Mouse (Mus musculus) left cerebral cortex, postnatal 25 days (tissue): ENCODE results near the gene Fcnb. TPM values are rescaled to one million over a fixed set of nuclear protein-coding genes. Genes with fewer than 3 reads are reported as not detected.
A peak's percentile ranks its signal among the peaks of the same experiment; 100 is the strongest.

Experiments used
- DNase-seq, 2 experiments: peaks; one replicate each; pipeline ENCODE4 v3.0.0; 2022; ENCODE audit warnings: low spot score in 2 of 2, mixed read lengths in 1 of 2
- intact Hi-C: fragments of 180-260 bp; cut with DNase I; formaldehyde crosslinking; loops from one replicate; pipeline ENCODE4 v1.15.1; 2025
- total RNA-seq, 2 experiments: library from RNA; stranded (reverse); gene quantifications; 2 replicates each; pipeline ENCODE4 v1.2.3; 2021

Fcnb gene
- total RNA-seq, 2 experiments from 2014 or later: not detected

GRCm38 (mm10) chr2:28090299-28091008, 5.8 kb upstream of the Fcnb start:
- no peak for DNase-seq
- intact Hi-C loops: no loop called here

GRCm38 (mm10) chr2:28089095-28089494, 4.4 kb upstream of the Fcnb start:
- intact Hi-C loops: no loop called here
- DNase-seq: no peak

DNA sequence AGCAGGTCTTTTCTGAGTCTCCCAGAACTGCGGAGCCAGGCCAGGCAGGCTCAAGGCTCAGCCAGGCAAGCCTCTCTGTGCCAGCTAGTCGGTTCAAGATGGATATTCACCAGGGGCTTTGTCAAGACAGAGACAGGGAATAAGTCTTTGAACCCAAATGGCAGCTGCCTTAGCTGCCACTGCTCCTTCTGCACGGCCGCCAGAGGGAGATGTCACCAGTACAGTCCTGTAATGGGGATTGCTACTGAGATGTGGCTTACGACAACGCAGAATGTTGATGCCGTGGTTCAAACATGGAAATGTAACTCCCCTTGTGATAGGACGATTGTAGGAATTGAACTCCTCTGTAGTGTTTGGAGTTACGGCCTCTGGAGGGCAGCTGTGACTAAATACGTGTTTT, 1.4 kb upstream of the Fcnb start:
- DNase-seq: no peak
- intact Hi-C loops: no loop called here

DNA sequence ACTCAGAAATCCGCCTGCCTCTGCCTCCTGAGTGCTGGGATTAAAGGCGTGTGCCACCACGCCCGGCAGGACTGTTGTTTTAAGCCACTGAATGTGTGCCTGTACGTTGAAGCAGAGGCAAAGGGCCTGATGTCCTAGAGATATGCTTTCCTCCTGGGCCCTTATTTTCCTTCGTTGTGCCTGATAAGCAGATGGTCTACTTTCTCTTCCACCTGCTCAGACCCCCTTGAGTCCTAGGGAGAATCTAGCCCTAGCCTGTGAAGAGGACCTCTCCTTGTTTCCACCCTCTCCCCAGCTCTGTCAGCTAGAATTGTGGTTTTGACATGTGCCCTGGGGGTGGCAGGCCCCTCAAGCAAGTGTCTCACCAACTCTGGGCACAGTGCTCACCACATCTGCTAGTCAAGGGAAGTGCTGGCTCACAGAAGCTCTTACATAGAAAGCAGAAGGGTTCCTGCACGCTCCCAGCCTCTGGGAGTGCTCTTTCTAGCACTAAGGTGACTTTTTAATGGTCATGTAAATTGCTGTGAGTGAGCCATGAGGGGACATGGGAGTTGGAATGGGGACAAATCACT, 9.0 kb downstream of the Fcnb start:
- no peak for DNase-seq
- intact Hi-C loops: no loop called here

GRCm38 (mm10) chr2:28068537-28068878, 16.2 kb downstream of the Fcnb start:
- intact Hi-C loops: loop anchor here (1.0 to 10.0 kb wide), 6 partner anchors 32 to 345 kb away; no protein-coding TSS in a partner anchor

GRCm38 (mm10) chr2:28067821-28068536, 16.7 kb downstream of the Fcnb start:
- intact Hi-C loops: loop anchor here (1.0 to 10.0 kb wide), 7 partner anchors 32 to 345 kb away; no protein-coding TSS in a partner anchor
- DNase-seq: peak; percentile 8 to 25

More at GRCm38 (mm10) chr2:28068537-28068878, 16.2 kb downstream of the Fcnb start:
- DNase-seq: peak; percentile 89 to 99

GRCm38 (mm10) chr2:28067175-28067574, 17.5 kb downstream of the Fcnb start:
- peak; percentile 55 to 94 for DNase-seq
- intact Hi-C loops: loop anchor here (1.0 to 10.0 kb wide), 4 partner anchors 57 to 310 kb away; no protein-coding TSS in a partner anchor

- intact Hi-C loops: loop anchor here (1.0 to 10.0 kb wide), 4 partner anchors 58 to 311 kb away; no protein-coding TSS in a partner anchor
- peak in 1 of 2 experiments; percentile 54 for DNase-seq
Measured at GRCm38 (mm10) chr2:28066686-28067085, 18.0 kb downstream of the Fcnb start.

- no peak for DNase-seq
- intact Hi-C loops: loop anchor here (5.0 to 10.0 kb wide), 3 partner anchors 240 to 312 kb away; no protein-coding TSS in a partner anchor
Measured at GRCm38 (mm10) chr2:28065081-28065651, 19.5 kb downstream of the Fcnb start.

DNA sequence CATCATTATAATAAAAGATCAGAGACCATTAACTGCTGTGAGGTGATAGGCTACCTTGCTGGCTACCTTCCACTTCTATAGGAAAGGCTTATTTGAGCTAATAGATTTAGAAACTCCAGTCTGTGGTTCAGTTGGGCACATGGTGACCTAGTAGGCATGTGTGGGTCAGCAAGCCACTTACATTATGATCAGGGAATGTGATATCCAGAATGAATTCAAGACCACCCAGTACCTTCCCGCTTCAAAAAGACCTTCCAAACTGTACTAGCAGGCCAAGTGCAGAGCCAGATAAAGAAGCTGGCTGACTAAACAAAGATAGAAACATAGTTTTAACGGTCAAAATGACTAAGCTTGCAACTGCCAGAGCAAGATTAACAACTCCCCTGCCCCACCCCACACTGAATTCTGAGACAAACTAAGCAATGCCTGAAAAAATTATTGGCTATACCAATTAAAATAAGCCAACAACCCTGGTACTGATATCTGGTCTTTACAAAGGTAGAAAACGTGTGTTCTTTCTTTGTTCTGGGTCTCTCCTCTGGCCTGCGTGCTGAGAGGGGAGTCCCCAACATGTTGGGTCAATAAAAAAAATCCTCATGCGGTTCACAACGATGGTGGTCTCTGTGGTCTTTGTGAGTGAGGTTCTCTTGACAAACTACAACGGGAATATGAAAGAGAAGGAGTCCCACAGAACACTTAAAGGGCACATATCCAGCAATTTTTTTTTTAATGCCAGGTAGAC, 20.2 kb downstream of the Fcnb start:
- intact Hi-C loops: loop anchor here (5.0 to 10.0 kb wide), 3 partner anchors 240 to 313 kb away; no protein-coding TSS in a partner anchor
- no peak for DNase-seq

DNA sequence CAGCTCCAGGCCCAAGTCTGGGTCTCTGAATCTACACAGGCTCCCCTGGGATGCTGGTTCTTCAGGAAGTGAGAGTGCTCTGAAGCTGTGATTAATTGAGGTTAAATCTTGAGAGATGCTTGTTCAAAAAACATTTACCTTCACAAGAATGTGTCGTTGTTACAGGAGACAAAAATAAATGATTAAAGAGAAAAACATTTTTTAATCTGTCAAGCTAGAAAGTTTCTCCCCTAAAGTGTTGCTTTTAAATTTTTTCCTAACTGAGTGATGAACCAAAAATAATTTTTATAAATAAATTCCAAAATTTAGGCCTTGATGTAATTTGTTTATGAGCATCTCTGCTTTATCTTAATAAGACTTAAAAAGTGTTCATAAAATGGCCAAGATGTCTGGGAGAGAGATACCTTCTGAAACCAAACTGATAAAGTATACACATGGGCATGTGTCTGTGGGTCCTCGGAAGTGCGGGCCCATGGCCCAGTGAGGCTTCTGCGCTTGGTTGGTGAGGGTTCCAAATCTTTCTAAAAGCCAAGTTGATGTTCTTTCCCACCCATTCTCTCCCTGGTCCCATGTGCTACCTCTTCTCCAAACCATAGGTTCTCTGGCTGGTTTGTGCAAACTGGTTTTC, 20.9 kb downstream of the Fcnb start:
- no peak for DNase-seq
- intact Hi-C loops: loop anchor here (10.0 kb wide), 1 partner anchor 241 kb away; no protein-coding TSS in a partner anchor

DNA sequence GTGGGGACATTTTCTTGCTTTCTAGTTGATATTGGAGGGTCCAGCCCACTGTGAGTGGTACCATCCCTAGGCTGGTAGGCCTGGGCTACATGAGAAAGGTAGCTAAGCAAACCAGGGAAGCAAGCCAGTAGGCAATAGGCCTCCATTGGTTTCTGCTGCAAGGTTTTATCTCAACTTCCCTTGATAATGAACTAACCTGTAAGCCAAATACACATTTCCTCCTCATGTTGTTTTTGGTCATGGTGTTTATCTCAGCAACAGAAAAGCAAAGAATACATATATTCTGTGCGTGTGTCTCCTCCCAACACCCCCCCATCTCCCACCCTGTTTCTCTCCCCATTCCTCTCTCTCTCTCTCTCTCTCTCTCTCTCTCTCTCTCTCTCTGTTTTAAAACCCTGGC, 24.8 kb downstream of the Fcnb start:
- intact Hi-C loops: loop anchor here (10.0 kb wide), 1 partner anchor 245 kb away; no protein-coding TSS in a partner anchor
- no peak for DNase-seq

- intact Hi-C loops: no loop called here
- no peak for DNase-seq
Measured at GRCm38 (mm10) chr2:28047092-28047491, 37.6 kb downstream of the Fcnb start.

GRCm38 (mm10) chr2:28046311-28046710, 38.4 kb downstream of the Fcnb start:
- intact Hi-C loops: no loop called here
- DNase-seq: no peak

DNA sequence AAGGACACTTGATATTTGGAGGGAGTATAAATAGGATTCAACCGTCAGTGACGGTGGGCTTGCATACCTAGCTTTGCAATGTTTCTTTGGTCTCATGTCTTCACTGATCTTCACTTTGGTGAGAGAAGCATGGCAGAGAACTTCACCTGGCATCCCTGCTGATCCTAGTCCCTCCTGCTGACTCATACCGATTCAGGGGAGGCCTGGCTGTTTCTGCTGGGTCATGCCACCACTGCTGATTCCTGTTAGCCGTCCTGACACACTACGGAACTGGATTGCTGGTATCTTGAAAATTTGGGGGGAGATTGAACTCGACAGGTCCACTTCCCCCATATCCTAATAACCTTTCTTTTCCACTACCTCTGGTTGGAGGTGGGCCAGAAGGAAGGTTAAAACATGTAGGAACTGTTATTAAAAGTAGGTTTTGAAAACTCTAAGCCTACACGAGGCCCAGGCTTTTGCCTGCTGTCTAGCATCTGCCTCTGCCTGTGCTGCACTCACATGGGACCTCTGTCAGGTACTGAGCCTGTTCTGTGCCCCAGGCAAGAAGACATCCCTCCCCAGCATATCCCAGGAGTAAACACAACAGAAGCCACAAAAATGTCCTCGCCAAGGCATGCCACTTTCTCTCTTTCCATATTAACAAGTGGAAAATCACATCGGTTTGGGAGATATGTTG, 39.6 kb downstream of the Fcnb start:
- DNase-seq: no peak
- intact Hi-C loops: no loop called here

- DNase-seq: no peak
- intact Hi-C loops: no loop called here
Measured at GRCm38 (mm10) chr2:28040466-28040865, 44.2 kb downstream of the Fcnb start.

DNA sequence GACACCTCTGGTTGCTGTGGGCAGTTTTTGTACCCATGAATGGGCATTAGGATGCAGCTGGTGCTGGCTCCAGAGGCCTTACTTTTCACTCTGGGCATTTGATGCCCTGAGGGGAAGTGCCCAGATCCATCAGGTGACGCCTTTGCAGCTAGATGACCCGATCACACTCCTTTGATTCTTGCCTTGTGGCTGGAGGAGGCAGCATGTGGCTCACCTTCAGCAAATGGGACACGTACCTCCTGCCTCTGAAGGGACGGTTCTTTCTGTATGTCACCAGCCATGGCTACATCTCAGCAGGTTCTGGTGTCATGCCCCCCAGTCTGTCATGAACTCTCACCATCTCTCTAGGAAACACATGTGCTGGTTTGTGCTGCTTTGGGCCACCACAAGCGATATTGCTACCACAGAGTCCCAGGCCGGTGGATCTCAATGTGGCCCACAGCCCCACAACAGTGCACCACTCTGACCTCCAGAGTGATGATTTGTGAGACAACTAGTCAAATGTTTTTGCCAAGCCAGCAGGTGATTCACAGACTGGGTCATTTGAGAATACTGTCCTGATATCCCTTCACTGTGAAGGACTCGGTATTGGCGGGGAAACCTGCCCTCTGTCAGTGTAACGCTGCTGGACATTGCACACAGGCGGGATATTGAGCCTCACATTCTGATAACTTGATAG, 44.9 kb downstream of the Fcnb start:
- intact Hi-C loops: no loop called here

More for the DNA sequence above, 44.9 kb downstream of the Fcnb start:
- no peak for DNase-seq
